Mouse (Mus musculus): ENCODE data around the gene Orm1.

Orm1 gene

DNA sequence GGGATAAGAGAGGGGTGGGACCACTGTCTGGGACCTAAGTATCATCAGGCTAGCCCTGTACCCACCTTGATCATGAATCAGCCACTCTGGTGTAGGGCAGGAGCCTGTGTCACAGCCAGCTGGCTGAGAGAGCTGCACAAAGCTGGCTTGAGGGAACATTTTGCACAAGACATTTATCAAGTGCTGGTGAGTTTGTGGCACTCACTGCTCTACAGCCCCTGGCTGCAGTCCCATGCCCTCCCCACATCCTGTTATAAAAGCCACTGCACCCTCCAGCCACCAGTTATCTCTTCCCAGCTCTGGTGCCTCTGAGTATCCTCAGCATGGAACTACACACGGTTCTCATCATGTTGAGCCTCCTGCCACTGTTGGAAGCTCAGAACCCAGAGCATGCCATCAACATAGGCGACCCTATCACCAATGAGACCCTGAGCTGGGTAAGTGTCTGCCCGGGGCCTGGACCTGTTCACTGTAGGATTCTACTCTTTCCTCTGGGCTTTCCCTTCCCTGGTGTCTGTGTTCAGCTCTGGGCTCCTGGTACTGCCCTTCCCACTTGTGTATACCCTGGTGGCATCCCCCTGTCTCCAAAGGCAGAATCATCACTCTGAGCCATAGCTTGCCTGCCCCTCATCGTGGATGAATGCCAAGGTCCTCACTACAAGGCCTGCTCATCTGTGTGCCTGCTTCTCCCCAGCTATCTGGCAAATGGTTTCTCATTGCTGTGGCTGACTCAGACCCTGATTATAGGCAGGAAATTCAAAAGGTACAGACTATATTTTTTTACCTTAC is 11.7 kb downstream of the Orm1 start, which contains the start of gene Orm3:
Gene Orm3 (plus strand): TSS at position 286 of the 789 bp plus-strand sequence.
- DNase-seq (ENCODE audit: low spot score in 2 of 2), result no peak

DNA sequence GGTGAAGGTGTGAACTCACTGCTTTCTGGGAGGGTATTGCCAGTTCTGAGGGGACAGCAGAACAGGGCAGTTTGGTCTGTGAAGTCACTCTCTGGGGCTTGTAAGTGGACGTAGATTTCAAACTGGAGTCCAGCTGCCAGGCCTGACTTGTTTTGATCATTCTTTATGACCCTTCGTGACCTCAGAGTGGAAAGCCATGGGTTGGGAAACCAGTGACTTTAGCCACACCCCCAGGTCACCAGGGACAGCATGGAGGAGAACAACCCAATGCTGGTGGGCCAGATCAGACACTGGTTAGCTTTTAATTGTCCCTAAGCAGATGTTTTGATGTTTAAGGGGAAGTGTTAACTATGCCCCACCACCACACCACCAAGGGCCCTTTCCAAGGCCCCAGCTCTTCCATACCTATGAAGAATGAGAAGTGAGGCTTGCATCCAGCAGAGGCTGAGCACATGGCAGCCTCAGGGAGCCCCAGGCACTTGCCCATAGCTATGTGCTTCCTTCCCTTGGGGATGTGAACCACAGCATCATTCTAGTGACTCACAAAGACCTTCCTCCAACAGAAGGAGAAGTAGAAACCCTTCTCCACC is 12.7 kb downstream of the Orm1 start:
- no peak for DNase-seq (ENCODE audit: low spot score in 2 of 2)

- DNase-seq (ENCODE audit: low spot score in 2 of 2), result no peak
These were observed 15.5 kb downstream of the Orm1 start for GRCm38 (mm10) chr4:63359861-63360260.

DNA sequence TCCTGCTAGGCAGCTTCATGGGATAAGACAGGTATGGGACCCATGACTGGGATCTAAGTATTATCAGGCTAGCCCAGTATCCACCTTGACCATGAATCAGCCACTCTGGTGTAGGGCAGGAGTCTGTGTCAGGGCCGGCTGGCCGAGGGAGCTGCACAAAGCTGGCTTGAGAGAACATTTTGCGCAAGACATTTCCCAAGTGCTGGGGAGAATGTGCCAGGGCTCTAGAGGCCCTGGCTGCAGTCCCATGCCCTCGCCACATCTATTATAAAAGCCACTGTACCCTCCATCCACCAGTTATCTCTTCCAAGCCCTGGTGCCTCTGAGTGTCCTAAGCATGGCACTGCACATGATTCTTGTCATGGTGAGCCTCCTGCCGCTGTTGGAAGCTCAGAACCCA is 17.8 kb downstream of the Orm1 start, which contains the start of gene Orm2:
Gene Orm2 (plus strand): TSS at position 300 of the 400 bp plus-strand sequence.
- no peak for DNase-seq (ENCODE audit: low spot score in 2 of 2)

DNA sequence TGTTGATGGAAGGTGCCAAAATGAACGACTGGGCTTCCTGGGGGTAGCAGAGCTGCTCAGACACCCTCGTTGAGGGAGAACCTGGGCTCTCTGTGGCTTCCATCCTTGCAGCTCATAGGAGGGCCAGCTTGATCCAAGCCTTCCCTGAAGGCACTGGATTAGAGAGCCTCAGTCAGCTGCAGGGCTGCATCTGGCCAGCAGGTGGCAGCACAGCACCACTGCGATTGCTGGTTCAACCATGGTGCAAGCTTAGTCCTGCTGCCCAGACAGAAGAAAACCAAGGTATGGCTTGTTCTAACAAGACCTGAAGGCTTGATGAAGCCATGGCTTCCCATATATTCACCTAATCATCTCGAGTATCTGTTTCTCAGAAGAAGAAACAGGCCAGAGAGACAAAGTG is 24.2 kb downstream of the Orm1 start:
- peak; percentile 70 to 87 for DNase-seq (ENCODE audit: low spot score in 2 of 2)

DNA sequence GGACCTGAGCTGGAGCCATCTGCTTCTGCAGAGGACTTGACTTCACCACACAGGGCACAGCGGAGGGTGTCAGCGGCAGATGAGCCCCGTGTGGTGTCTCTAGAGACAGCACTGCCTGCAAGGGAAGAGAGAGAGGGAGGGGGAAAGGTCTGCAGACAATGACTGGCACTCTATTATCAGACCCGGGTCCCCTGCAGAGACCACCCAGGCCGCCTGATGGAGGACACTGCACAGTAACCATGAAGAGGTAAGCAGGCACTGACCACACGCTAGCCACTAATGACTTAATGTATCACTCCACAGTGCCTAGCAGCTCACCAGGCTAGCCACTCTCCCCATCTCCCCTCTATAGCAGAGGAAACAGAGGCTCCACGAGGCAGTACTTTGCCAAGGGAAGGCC is 26.5 kb downstream of the Orm1 start:
- DNase-seq (ENCODE audit: low spot score in 2 of 2), result no peak

- DNase-seq (ENCODE audit: low spot score in 2 of 2), result peak; percentile 49 to 72
These were observed 27.5 kb downstream of the Orm1 start for GRCm38 (mm10) chr4:63371890-63372289.

DNA sequence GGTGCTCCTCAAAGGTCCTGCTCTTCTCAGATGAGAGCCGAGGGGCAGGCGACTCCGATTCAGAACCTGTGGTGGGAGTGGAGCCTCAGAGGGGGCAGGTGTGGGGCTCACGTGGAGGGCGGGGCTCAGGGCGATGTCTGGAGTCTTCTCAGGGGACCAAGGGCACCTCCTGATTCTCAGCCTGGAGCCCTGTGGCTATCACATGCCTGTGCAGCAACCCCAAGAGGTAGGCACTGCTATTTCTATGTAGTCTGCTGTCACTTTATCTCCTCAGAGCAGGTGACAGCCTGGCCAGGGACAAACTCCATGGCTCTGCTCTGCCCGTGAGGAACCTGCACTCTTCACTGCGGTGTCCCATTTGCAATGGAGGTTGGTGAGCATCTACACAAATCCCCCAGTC is 29.0 kb downstream of the Orm1 start:
- DNase-seq (ENCODE audit: low spot score in 2 of 2), result no peak

DNA sequence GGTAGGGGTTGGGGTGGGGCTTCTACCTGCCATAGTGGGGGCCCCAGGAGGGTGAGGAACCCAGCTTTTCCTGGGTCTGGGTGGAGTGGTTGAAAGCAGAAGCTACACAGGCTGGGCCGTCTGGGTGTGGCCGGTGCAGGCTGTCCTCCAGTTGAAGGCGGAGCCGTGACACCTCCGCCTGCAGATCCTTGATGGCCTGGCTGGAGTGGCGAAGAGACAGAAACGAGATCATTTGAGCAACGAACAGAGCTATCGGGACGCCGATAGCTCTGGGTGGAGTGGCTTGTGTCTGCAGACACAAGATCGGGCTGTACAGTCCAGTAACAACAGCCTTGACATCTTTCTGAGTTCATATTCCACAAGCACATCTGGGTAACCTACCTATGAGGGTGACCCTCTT is 30.0 kb downstream of the Orm1 start:
- no peak for DNase-seq (ENCODE audit: low spot score in 2 of 2)

DNA sequence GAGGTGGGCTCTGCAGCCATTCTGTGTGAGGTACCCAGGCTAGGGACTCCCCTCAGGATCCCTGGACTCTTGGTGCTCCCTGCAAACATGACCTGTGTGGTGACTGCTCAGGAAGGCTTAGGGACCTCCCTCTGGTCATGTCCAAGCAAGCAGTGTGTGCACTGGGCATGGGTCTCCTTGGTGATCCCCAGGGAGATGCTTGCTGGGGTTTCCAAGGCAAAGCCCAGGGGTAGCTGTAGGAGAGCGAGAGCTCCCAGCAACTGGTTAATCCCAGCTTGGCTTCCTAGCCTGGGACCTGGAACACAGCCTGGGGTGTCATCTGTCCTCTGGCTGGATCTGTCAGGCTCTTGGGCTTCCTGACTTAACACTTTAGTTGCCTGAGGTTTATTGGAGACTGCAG is 31.0 kb downstream of the Orm1 start:
- no peak for DNase-seq (ENCODE audit: low spot score in 2 of 2)

DNA sequence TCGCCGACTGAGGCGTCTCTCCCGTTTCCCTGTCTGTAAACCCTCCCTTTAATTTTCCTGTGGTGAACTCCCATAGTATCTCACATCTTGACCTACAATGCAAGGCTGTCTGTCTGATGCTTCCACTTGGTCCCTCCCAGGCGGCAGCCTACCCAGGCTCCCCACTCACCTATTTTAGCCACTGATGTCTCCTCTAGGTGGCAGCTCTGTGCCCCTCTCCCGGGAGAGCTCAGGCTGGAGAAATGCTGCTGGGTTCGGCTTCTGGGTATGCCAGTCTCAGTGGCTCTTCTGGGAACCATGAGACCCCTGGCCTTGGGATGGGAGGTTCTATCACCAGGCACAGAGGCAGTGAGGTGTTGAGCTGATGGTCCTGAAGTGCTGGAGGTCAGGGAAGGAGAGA is 33.1 kb downstream of the Orm1 start:
- no peak for DNase-seq (ENCODE audit: low spot score in 2 of 2)

DNA sequence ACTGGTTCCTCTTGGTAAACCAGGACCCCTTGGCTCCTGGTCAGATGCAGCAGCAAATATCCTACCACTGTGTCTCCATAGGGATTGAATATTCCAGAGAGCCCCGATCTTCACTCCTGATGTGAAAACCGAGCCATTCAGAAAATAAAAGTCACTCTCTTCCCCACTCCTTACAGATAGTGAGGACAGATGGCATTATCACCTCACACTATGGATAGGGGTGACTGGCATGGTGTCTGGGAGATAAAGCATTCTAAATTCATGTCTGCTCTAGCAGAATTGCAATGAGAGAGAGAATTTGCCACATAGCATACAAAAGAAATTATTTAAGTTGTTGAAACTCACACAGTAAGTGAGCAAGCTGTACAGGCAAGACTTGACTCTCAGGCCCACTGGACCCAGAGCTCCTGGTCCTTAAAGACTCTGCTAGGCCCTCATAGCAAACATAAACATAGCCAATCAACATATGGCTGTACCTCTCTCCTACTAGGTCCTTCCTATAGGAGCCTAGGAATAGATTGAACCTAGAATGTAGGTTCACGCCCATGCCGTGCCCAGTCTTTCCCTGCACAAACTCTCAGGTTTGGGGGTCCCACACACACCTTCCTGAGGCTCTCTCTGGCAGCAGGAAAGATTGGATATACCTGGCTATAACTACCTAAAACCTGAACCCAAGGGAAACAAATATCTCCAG is 38.5 kb downstream of the Orm1 start:
- DNase-seq (ENCODE audit: low spot score in 2 of 2), result no peak

DNA sequence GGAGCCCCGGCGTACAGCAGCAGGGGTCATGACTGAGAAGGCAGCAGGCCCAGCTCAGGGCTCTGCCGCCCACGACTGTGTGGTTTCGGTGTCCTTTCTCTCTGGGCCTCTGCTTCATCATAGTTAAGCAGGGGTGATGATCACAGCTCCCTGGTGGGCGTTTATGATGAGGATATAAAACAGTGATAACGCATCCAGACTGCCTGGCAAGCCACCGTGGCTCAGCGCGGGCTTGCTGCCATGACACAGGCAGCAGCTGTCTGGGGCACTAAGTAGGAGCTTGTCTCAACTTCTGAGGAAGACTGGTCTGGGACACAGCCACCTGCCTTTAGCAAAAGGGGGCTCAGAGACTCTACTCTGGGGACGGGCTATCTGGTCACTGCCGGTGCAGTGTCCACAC is 39.1 kb downstream of the Orm1 start:
- no peak for DNase-seq (ENCODE audit: low spot score in 2 of 2)

GRCm38 (mm10) chr4:63384262-63384661 is 39.9 kb downstream of the Orm1 start:
- no peak for DNase-seq (ENCODE audit: low spot score in 2 of 2)

DNA sequence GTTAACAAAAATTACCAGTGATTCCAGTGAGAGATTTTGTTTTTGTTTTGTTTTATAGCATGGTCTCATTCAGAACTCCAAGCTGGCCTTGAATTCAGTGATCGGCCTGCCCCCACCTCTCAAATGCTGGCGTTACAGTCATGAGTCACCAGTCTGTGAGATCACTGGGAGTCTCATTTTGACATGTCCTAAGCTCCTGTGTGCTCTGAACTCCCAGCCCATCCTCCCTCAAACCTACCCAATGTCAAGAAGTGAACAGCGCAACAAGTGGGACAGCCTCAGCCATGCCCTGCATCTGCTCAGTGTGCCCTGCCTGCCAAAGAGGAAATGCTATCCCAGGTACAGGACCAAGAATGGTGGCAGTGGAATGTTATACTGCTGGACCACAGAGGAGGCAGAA is 40.9 kb downstream of the Orm1 start:
- DNase-seq (ENCODE audit: low spot score in 2 of 2), result peak in 1 of 2 experiments; percentile 19

DNA sequence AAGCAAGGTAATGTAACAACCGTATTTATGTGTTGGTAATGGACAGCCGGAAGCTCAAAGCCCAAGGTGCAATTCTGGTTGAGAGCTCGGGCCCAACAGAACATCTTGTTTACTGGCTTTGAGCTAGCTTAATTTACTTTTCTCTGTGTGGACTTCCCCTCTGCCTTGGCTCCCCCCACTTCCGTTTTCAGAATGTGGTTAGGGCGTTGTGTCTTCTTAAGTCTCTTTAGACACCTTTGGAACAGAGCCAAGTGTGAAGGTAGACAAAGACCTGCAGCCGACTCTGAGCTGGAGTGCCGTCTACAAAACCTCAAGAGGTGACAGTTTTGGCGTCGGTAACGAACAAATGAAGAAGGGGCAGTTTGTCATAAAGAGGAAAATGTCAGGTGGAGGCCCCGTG is 41.4 kb downstream of the Orm1 start:
- DNase-seq (ENCODE audit: low spot score in 2 of 2), result peak; percentile 79 to 88

- DNase-seq (ENCODE audit: low spot score in 2 of 2), result no peak
These were observed 43.7 kb downstream of the Orm1 start for GRCm38 (mm10) chr4:63388029-63388428.

- DNase-seq (ENCODE audit: low spot score in 2 of 2), result peak; percentile 58 to 61
These were observed 44.9 kb downstream of the Orm1 start for GRCm38 (mm10) chr4:63389121-63389886.

DNA sequence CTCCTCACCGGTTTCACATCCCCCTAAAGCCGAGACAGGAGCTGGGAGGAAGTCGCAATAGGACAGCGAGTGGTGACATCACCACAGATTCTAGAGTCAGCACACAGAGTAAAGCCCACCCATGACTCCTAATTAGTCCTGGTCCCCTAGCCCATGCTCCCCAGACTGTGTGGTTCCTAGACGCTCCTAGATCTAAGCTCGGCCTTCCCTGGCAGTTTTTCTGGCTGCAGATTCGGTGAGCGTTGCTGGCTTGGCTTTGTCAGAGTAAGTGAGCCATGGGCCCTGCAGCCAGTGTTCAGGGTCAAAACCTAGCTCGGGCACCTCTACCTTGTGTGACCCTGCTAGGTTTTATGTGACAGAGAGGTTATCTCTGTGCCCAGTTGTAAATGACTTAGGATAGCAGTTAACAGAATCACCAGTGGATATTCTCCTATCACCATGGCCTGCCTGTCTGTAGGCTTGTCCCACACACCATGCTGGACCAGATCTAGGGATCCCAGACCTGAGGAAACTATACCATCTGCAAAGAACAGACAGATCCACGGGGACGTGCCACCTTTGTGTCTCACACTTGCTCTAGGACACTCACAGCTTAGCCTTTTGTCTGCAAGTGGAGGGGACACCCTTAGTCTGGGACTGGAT is 45.6 kb downstream of the Orm1 start:
- no peak for DNase-seq (ENCODE audit: low spot score in 2 of 2)

DNA sequence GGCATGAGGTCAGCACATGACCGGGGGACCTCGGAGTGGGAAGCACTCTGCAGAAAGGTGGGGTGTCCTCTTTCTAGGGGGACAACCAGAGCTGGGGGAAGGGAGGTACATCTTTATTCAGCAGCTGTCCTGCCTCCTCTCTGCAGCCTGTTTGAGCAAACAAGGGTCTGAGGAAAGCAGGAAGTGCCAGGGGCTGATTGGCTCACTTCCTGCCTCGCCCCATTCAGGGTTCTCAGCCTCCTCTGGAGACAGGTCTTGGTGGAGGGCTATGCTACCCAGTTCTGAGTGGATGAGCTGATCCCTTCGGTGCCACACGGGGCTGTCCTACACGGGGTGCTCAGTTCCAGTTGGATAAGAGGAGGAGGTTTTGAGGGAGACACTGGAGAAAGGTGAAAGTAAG is 47.0 kb downstream of the Orm1 start:
- peak; percentile 60 to 61 for DNase-seq (ENCODE audit: low spot score in 2 of 2)
